Mouse (Mus musculus): ENCODE results near the gene Slc46a1. TPM values are rescaled to one million over a fixed set of nuclear protein-coding genes. Genes with fewer than 3 reads are reported as not detected.

Slc46a1 gene
- total and polyA plus RNA-seq, 3 experiments: 8.3 to 11.6 TPM; not detected in 1

DNA sequence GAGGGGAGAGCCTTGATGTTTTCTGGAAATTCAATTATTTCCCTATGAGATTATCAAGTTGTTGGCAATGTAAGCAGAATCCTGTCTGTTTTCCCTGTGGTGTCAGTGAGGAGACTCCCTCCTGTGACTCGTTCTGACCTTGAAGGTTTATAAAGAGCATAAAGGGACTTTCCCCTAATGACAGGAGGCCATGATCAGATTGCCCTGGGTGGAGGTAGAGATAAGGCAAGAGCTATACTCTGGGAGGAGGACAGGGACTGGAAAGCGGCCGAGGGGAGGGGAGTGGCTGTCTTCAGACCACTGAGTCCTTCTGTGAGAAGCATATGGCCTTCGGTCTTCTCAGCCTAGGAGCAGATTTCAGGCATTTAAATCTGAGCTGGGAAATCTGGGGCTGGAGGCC lies 31.4 kb upstream of the Slc46a1 start:
- Histone ChIP-seq H3K36me3 (ENCODE audit: control insufficient read depth in 1 of 2, insufficient read depth in 2 of 2, low read length in 2 of 2) (peaks cover 0 to 8% of the 10 kb centered on the region in 2 experiments; a peak in 1 of 4 replicates), H3K4me3 (ENCODE audit: control insufficient read depth in 1 of 2, insufficient read depth in 1 of 2, low read depth in 2 of 2, low read length in 2 of 2) (no peak overlapping the region), H3K27me3 (ENCODE audit: control insufficient read depth in 1 of 2, insufficient read depth in 2 of 2, low read length in 2 of 2) (peaks cover 0 to 2% of the 10 kb centered on the region in 2 experiments; a peak in 1 of 4 replicates), H3K9me3 (replicated peaks; ENCODE audit: insufficient read depth, low read length) (no peaks in the 10 kb centered on the region), H3K79me2 (ENCODE audit: control insufficient read depth, insufficient read depth, low read length, poor library complexity) (no peaks in the 10 kb centered on the region), H3K27ac (ENCODE audit: control insufficient read depth, low read depth, low read length) (no peak overlapping the region), H3K9ac (ENCODE audit: control insufficient read depth, low read depth, low read length, poor library complexity, severe bottlenecking) (no peak overlapping the region), H3K4me1 (ENCODE audit: control insufficient read depth in 1 of 2, insufficient read depth in 2 of 2, low read length in 2 of 2) (peaks cover 0 to 19% of the 10 kb centered on the region in 2 experiments; a peak in 2 of 4 replicates)
- TF ChIP-seq POLR2AphosphoS2 (IDR thresholded peaks at IDR 0.05; ENCODE audit: low read length) (no peak), GATA1 (IDR thresholded peaks at IDR 0.05; ENCODE audit: low read depth, low read length) (peak; percentile 34; the same call in 1 of the 2 replicates)
- DNase-seq (ENCODE audit: low read depth, low spot score): no peak

DNA sequence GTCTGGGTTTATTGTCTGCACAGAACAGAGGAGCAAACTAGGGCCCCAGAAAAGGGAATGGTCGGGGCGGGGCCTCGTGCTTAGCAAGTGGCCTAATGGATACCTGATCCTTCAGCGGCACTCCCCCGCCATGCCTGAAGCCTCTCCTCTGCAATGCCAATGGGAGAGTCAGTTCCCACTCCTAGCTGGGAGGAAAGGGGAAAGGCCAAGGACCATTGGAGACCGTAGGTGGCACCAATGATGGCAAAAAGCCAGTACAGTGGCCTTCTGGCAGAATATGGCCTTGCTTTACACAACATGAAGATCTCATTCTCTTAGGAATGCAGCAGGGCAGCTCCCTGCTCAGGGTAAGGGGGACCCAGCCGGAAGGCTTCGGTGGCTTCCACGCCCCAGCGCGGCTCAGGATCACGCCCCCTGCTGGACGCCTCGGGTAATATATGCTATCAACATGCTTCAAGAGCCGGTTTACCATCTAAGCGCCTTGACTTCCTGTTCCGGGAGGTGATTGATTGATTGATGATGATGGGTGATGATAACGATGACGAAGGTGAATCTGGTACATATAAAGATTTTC lies 29.6 kb upstream of the Slc46a1 start:
- Histone ChIP-seq H3K4me1 (ENCODE audit: control insufficient read depth in 1 of 2, insufficient read depth in 2 of 2, low read length in 2 of 2) (peaks cover 0 to 19% of the 10 kb centered on the region in 2 experiments; a peak in 2 of 4 replicates), H3K9ac (ENCODE audit: control insufficient read depth, low read depth, low read length, poor library complexity, severe bottlenecking) (no peak overlapping the region), H3K9me3 (replicated peaks; ENCODE audit: insufficient read depth, low read length) (no peaks in the 10 kb centered on the region), H3K36me3 (ENCODE audit: control insufficient read depth in 1 of 2, insufficient read depth in 2 of 2, low read length in 2 of 2) (peaks cover 0 to 5% of the 10 kb centered on the region in 2 experiments; a peak in 1 of 4 replicates), H3K4me3 (ENCODE audit: control insufficient read depth in 1 of 2, insufficient read depth in 1 of 2, low read depth in 2 of 2, low read length in 2 of 2) (no peak overlapping the region), H3K27me3 (ENCODE audit: control insufficient read depth in 1 of 2, insufficient read depth in 2 of 2, low read length in 2 of 2) (peaks cover 2 to 3% of the 10 kb centered on the region in 2 experiments; a peak in 3 of 4 replicates), H3K27ac (ENCODE audit: control insufficient read depth, low read depth, low read length) (no peak overlapping the region), H3K79me2 (ENCODE audit: control insufficient read depth, insufficient read depth, low read length, poor library complexity) (no peaks in the 10 kb centered on the region)
- DNase-seq (ENCODE audit: low read depth, low spot score): peak; percentile 74
- TF ChIP-seq JUND (IDR thresholded peaks at IDR 0.05; ENCODE audit: low read depth, low read length): no peak
- 0 out of 2 replicates have a peak, but pooled peaks have one; percentile 22 for TF ChIP-seq HCFC1 (IDR thresholded peaks at IDR 0.05; ENCODE audit: low read depth, low read length)
- TF ChIP-seq CTCF (IDR thresholded peaks at IDR 0.05 in 2 of 3, conservative IDR thresholded peaks at IDR 0.05 in 1 of 3; ENCODE audit: control insufficient read depth in 1 of 3, insufficient read depth in 1 of 3, low read depth in 2 of 3, low read length in 3 of 3, poor library complexity in 1 of 3, severe bottlenecking in 1 of 3): peak; percentile 79 to 95 (median 86)
- no peak for TF ChIP-seq CHD2 (IDR thresholded peaks at IDR 0.05; ENCODE audit: low read length)
- no peak for TF ChIP-seq BHLHE40 (IDR thresholded peaks at IDR 0.05; ENCODE audit: borderline replicate concordance, low read depth, low read length)
- no peak for TF ChIP-seq ZKSCAN1 (IDR thresholded peaks at IDR 0.05; ENCODE audit: low read depth, low read length)
- no peak for TF ChIP-seq MYB (IDR thresholded peaks at IDR 0.05; ENCODE audit: low read depth, low read length)
- peak; percentile 72 for TF ChIP-seq GATA1 (IDR thresholded peaks at IDR 0.05; ENCODE audit: low read depth, low read length)
- no peak for TF ChIP-seq POLR2AphosphoS5 (IDR thresholded peaks at IDR 0.05; ENCODE audit: borderline replicate concordance, low read depth, low read length)
- peak; percentile 56 for TF ChIP-seq SMC3 (IDR thresholded peaks at IDR 0.05; ENCODE audit: low read depth, low read length)
- TF ChIP-seq ZNF384 (IDR thresholded peaks at IDR 0.05; ENCODE audit: low read depth, low read length): no peak
- no peak for TF ChIP-seq MAFK (IDR thresholded peaks at IDR 0.05; ENCODE audit: borderline replicate concordance, low read depth, low read length)
- no peak for TF ChIP-seq POLR2AphosphoS2 (IDR thresholded peaks at IDR 0.05; ENCODE audit: low read length)
- 0 out of 2 replicates have a peak, but pooled peaks have one; percentile 20 for TF ChIP-seq ELF1 (IDR thresholded peaks at IDR 0.05; ENCODE audit: low read depth, low read length)
- TF ChIP-seq TBP (IDR thresholded peaks at IDR 0.05; ENCODE audit: low read depth, low read length): no peak
- no peak for TF ChIP-seq MYC (IDR thresholded peaks at IDR 0.05; ENCODE audit: low read depth, low read length)
- no peak for TF ChIP-seq TCF12 (IDR thresholded peaks at IDR 0.05; ENCODE audit: low read depth, low read length)
- TF ChIP-seq MAX (IDR thresholded peaks at IDR 0.05; ENCODE audit: low read length): peak; percentile 20; the same call in 1 of the 2 replicates
- no peak for TF ChIP-seq RCOR1 (IDR thresholded peaks at IDR 0.05; ENCODE audit: low read depth, low read length)
- no peak for TF ChIP-seq TAL1 (IDR thresholded peaks at IDR 0.05; ENCODE audit: low read length)
- no peak for TF ChIP-seq POLR2A (IDR thresholded peaks at IDR 0.05; ENCODE audit: control insufficient read depth in 1 of 2, insufficient read depth in 1 of 2, low read depth in 1 of 2, low read length in 2 of 2, poor library complexity in 1 of 2)
- no peak for TF ChIP-seq UBTF (IDR thresholded peaks at IDR 0.05; ENCODE audit: borderline replicate concordance, insufficient read depth, low read depth, low read length)
- TF ChIP-seq KAT2A (conservative IDR thresholded peaks at IDR 0.05; ENCODE audit: low read depth, low read length): no peak
